Mouse (Mus musculus) embryonic facial prominence, embryonic 14.5 days (tissue): ENCODE measurements around the gene Mterf1b. TPM values are rescaled to one million over a fixed set of nuclear protein-coding genes. Genes with fewer than 3 reads are reported as not detected.
A peak's percentile ranks its signal among the peaks of the same experiment; 100 is the strongest.
"Not testable (repeated sequence)": the region's sequence is repeated elsewhere in the genome, so short reads cannot be mapped to it uniquely, and the experiment has no call there.

ENCODE experiments used
- ATAC-seq: fragments of 200-750 bp; cut with Nextera tagmentation; 2 replicates; pipeline ENCODE4 v1.8.0; 2017; ENCODE audit warnings: low read depth, moderate number of reproducible peaks, moderate TSS enrichment
- DNase-seq: peaks from one replicate; pipeline ENCODE4 v3.0.0-alpha.2; 2015; ENCODE audit warnings: low spot score
- H3K27ac ChIP-seq: fragments of 300-500 bp; sonication (generic); replicated peaks from 2 replicates; pipeline ENCODE4 v1.5.1; 2014; ENCODE audit warnings: low read depth, mild to moderate bottlenecking, low read length, moderate library complexity
- H3K27me3 ChIP-seq: fragments of 300-500 bp; sonication (generic); replicated peaks from 2 replicates; pipeline ENCODE4 v1.6.1; 2014; ENCODE audit warnings: low read length; ENCODE audit not compliant: control insufficient read depth, insufficient read depth
- H3K36me3 ChIP-seq: fragments of 300-500 bp; sonication (generic); 2 replicates; pipeline ENCODE4 v1.6.1; 2014; ENCODE audit warnings: low read length, mixed read lengths; ENCODE audit not compliant: control insufficient read depth, insufficient read depth
- H3K4me1 ChIP-seq: fragments of 300-500 bp; sonication (generic); 2 replicates; pipeline ENCODE4 v1.6.1; 2014; ENCODE audit warnings: antibody characterized with exemption, low read length; ENCODE audit not compliant: control insufficient read depth, insufficient read depth
- H3K4me2 ChIP-seq: fragments of 300-500 bp; sonication (generic); 2 replicates; pipeline ENCODE4 v1.6.1; 2014; ENCODE audit warnings: low read depth, mild to moderate bottlenecking, low read length, moderate library complexity, mixed read lengths
- H3K4me3 ChIP-seq: fragments of 300-500 bp; sonication (generic); 2 replicates; pipeline ENCODE4 v1.5.1; 2014; ENCODE audit warnings: low read depth, mild to moderate bottlenecking, low read length
- H3K9ac ChIP-seq: fragments of 300-500 bp; sonication (generic); 2 replicates; pipeline ENCODE4 v1.6.1; 2014; ENCODE audit warnings: low read depth, mild to moderate bottlenecking, low read length, moderate library complexity, mixed read lengths
- H3K9me3 ChIP-seq: fragments of 300-500 bp; sonication (generic); 2 replicates; pipeline ENCODE4 v1.6.1; 2016; ENCODE audit warnings: low read length; ENCODE audit not compliant: control insufficient read depth
- WGBS: fragments of 180-500 bp; shearing (Covaris S2); extraction: QIAGEN DNeasy Blood & Tissue Kit; methylation state at CpG from one replicate; pipeline ENCODE4 v1.1.7; 2014; 5-methylcytosine and 5-hydroxymethylcytosine counted together
- polyA plus RNA-seq: library from polyadenylated mRNA; unstranded; fragments of >200 nt; fragmentation: Nextera tagmentation; extraction: Ambion mirVana; gene quantifications from 2 replicates; pipeline ENCODE4 v1.2.1, GENCODE M21; 2014

Mterf1b gene
- polyA plus RNA-seq, 1 experiment from 2014 or later, result 2.2 TPM

GRCm38 (mm10) chr5:4186815-4187214 is 5.4 kb upstream of the Mterf1b start:
- WGBS, result 45% methylated on average over 4 of the region's 4 CpGs
- Histone ChIP-seq H3K4me3 (no peak overlapping the region), H3K27me3 (no peaks in the 10 kb centered on the region), H3K9me3 (0 out of 2 replicates have a peak, but pooled peaks cover 3% of the 10 kb centered on the region), H3K4me2 (no peak overlapping the region), H3K4me1 (no peaks in the 10 kb centered on the region), H3K9ac (no peak overlapping the region), H3K27ac (no peak overlapping the region), H3K36me3 (no peaks in the 10 kb centered on the region)
- DNase-seq (no peak), ATAC-seq (no peak)

GRCm38 (mm10) chr5:4192481-4193246 is 497 bp downstream of the Mterf1b start:
- DNase-seq, H3K36me3 ChIP-seq, H3K4me1 ChIP-seq, H3K9me3 ChIP-seq, H3K27ac ChIP-seq, H3K27me3 ChIP-seq, ATAC-seq: not testable (repeated sequence)
- H3K9ac ChIP-seq, result peak overlapping the region; percentile 56
- 10% methylated on average over 12 of the region's 27 CpGs for WGBS
- H3K4me3 ChIP-seq, result peak overlapping the region; percentile 45
- H3K4me2 ChIP-seq, result peak overlapping the region; percentile 75

- 87% methylated on average over 5 of the region's 5 CpGs for WGBS
- H3K9ac ChIP-seq, result peak overlapping the region; percentile 56
- H3K4me2 ChIP-seq, result peak overlapping the region; percentile 75
- H3K27me3 ChIP-seq, result no peaks in the 10 kb centered on the region
- 0 out of 2 replicates have a peak, but pooled peaks cover 6% of the 10 kb centered on the region for H3K4me1 ChIP-seq
- H3K9me3 ChIP-seq, result 0 out of 2 replicates have a peak, but pooled peaks cover 3% of the 10 kb centered on the region
- no peaks in the 10 kb centered on the region for H3K36me3 ChIP-seq
- DNase-seq (no peak), ATAC-seq (no peak)
- H3K27ac ChIP-seq, result no peak overlapping the region
- peak overlapping the region; percentile 45 for H3K4me3 ChIP-seq
Observed at GRCm38 (mm10) chr5:4193247-4193628, 1.1 kb downstream of the Mterf1b start.

GRCm38 (mm10) chr5:4194166-4194565 is 2.0 kb downstream of the Mterf1b start:
- Histone ChIP-seq H3K36me3 (no peaks in the 10 kb centered on the region), H3K4me3 (no peak overlapping the region), H3K4me2 (no peak overlapping the region), H3K4me1 (0 out of 2 replicates have a peak, but pooled peaks cover 6% of the 10 kb centered on the region), H3K27me3 (no peaks in the 10 kb centered on the region), H3K9ac (no peak overlapping the region), H3K27ac (no peak overlapping the region), H3K9me3 (0 out of 2 replicates have a peak, but pooled peaks cover 3% of the 10 kb centered on the region)
- no peak for ATAC-seq
- 64% methylated on average over 1 of the region's 1 CpGs for WGBS
- DNase-seq, result peak; percentile 28

- no peak overlapping the region for H3K9ac ChIP-seq
- H3K4me3 ChIP-seq, result no peak overlapping the region
- H3K9me3 ChIP-seq, result 0 out of 2 replicates have a peak, but pooled peaks cover 3% of the 10 kb centered on the region
- no peak overlapping the region for H3K4me2 ChIP-seq
- no peak for ATAC-seq
- H3K27me3 ChIP-seq, result no peaks in the 10 kb centered on the region
- H3K36me3 ChIP-seq, result no peaks in the 10 kb centered on the region
- H3K4me1 ChIP-seq, result 0 out of 2 replicates have a peak, but pooled peaks cover 6% of the 10 kb centered on the region
- WGBS, result 53% methylated on average over 1 of the region's 1 CpGs
- DNase-seq, result no peak
- H3K27ac ChIP-seq, result no peak overlapping the region
Observed at GRCm38 (mm10) chr5:4195086-4195485, 2.9 kb downstream of the Mterf1b start.

GRCm38 (mm10) chr5:4201368-4201767 is 9.2 kb downstream of the Mterf1b start:
- Histone ChIP-seq H3K4me3 (no peak overlapping the region), H3K36me3 (no peaks in the 10 kb centered on the region), H3K9me3 (no peaks in the 10 kb centered on the region), H3K27me3 (no peaks in the 10 kb centered on the region), H3K4me1 (no peaks in the 10 kb centered on the region), H3K4me2 (no peak overlapping the region), H3K9ac (no peak overlapping the region), H3K27ac (no peak overlapping the region)
- no peak for ATAC-seq
- DNase-seq, result peak; percentile 56

DNA sequence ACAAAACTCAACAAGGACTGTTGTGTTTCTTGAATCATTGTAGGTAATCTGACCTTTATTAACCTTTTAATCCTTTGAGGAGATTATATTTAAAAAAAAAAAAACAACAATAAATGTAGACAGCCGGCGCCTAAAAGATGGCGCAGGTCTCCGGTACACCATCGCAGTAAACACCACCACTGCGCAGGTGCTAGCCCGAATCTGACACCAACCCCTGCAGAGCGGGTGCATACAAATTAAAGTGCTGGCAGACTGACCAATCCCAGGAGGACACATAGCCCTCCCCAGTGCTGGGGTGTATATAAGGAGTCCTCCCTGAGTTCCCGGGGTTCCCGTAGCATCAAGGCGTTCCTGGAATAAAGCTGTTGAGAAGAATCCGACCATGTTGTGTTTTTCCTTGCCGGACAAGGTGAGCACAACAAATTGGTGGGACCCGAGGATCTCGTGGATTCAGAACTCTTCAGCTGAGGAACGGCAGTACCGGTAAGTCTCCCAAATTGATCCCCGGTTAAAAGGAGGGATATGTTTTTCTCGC is 10.2 kb downstream of the Mterf1b start:
- ATAC-seq, H3K9me3 ChIP-seq, H3K4me2 ChIP-seq, H3K27ac ChIP-seq, H3K36me3 ChIP-seq, H3K4me1 ChIP-seq, H3K4me3 ChIP-seq, H3K9ac ChIP-seq, H3K27me3 ChIP-seq, DNase-seq: not testable (repeated sequence)
- WGBS, result 96% methylated on average over 19 of the region's 19 CpGs

DNA sequence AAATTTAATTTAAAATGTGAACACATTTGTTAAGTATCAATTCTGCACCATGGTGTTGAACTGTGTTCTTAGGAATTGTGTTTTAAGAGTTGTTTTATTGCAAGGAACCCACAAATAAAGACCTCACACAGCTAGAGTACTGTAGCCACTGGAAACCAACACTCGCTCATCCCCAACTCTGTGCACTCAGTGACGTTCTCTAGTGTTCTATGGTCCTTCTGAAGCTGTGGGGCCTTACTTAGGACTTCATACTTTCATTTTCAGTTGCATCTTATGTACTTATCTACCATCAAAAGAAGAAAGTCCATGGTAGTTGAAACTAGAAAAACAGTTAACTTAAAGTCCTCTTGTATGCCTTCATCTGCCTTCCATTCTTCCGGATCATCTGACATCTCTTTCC is 17.9 kb downstream of the Mterf1b start:
- not testable (repeated sequence) for DNase-seq, H3K9me3 ChIP-seq, H3K36me3 ChIP-seq, H3K27me3 ChIP-seq, ATAC-seq, H3K4me3 ChIP-seq, H3K27ac ChIP-seq, H3K4me1 ChIP-seq, H3K4me2 ChIP-seq, H3K9ac ChIP-seq
- WGBS, result 63% methylated on average over 2 of the region's 3 CpGs
